8 mouse cellular contexts compared by ENCODE assay signal in the genomic region with DNA sequence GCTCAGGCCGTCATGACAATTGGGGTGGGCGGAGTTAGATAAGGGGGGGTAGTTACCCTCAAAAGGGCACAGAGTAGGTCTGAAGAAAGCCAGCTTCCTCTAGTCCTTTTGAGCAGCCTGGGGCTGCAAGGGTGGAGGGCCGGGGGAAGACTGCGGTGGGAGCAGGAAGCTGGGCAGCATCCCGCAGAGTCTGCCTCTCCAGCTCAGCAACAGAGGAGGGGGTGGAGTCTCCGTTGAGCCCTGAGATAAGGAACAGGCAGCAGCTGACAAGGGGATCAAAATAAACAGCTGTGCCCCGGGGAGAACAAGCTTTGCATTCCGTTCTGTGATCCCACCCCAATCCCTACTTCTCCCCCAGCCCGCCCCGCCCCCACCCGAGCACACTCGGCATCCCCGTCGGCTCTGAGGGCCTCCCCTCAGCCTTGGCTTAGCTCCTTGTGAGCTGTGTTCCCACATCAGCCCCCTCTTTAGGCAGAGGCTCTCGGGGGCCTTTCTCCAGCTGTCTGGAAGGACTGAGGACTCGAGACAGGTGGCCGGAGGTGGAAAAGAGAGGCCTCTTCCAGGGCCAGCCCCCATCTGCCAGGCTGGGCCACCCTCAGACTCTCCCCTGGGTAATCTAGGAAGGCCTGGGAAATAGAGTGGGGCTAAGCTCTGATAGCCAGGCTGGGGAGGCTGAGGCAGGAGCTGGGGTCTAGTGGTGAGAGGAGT. TPM values are rescaled to one million over a fixed set of nuclear protein-coding genes. Genes with fewer than 3 reads are reported as not detected.
A peak's percentile ranks its signal among the peaks of the same experiment; 100 is the strongest.
DNase-seq lines count a peak whose midpoint lies in the region; ATAC-seq and TF ChIP-seq lines count a peak whose summit lies in the region.

No protein-coding gene starts in this region.

- peak overlapping the region; percentile 64 for H3K4me2 ChIP-seq in heart, embryonic 12.5 days
- peak overlapping the region; percentile 41 for H3K4me2 ChIP-seq in kidney, postnatal 0 days (ENCODE audit: low read length)

- DNase-seq in ovary, adult 18-20 months (ENCODE audit: low spot score), result peak; percentile 69
- no peak for DNase-seq in ovary, postnatal 14 days (ENCODE audit: low spot score)
- DNase-seq in embryo, embryonic 9.5 days (ENCODE audit: extremely low spot score), result peak; percentile 84
- DNase-seq in kidney, postnatal 0 days (ENCODE audit: low spot score), result peak; percentile 97
- DNase-seq in lung, postnatal 36 days, result peak; percentile 78
- DNase-seq in right cerebral cortex, postnatal 14 days, result peak; percentile 50
- DNase-seq in urinary bladder, postnatal 10 days (ENCODE audit: low spot score), result no peak

- no peaks in the 10 kb centered on the region for H3K27me3 ChIP-seq in heart, embryonic 12.5 days (replicated peaks)
- H3K27me3 ChIP-seq in kidney, postnatal 0 days (ENCODE audit: insufficient read depth, low read length), result no peaks in the 10 kb centered on the region

- H3K27ac ChIP-seq in heart, embryonic 12.5 days (ENCODE audit: poor library complexity, severe bottlenecking), result peak overlapping the region; percentile 100
- peak overlapping the region; percentile 90 for H3K27ac ChIP-seq in kidney, postnatal 0 days

- H3K4me3 ChIP-seq in heart, embryonic 12.5 days, result peak overlapping the region; percentile 26; the same call in 1 of the 2 replicates
- H3K4me3 ChIP-seq in kidney, postnatal 0 days (replicated peaks; ENCODE audit: low read depth, low read length), result 0 out of 2 replicates have a peak overlapping the region, but pooled peaks have one; percentile 1

- H3K9ac ChIP-seq in heart, embryonic 12.5 days, result peak overlapping the region; percentile 75
- peak overlapping the region; percentile 49 for H3K9ac ChIP-seq in kidney, postnatal 0 days (ENCODE audit: low read depth, low read length)

- TF ChIP-seq CTCF in kidney, postnatal 0 days (IDR thresholded peaks at IDR 0.05; ENCODE audit: low read depth), result no peak

- H3K4me1 ChIP-seq in heart, embryonic 12.5 days (replicated peaks), result peaks cover 81% of the 10 kb centered on the region
- peaks cover 21% of the 10 kb centered on the region for H3K4me1 ChIP-seq in kidney, postnatal 0 days (replicated peaks; ENCODE audit: insufficient read depth, low read length)

- 2% methylated on average over 17 of the region's 17 CpGs for WGBS in heart, embryonic 12.5 days
- WGBS in kidney, postnatal 0 days, result 4% methylated on average over 17 of the region's 17 CpGs

- ATAC-seq in heart, embryonic 12.5 days (ENCODE audit: insufficient number of reproducible peaks, low FRiP score), result peak; percentile 91
- peak; percentile 86 for ATAC-seq in kidney, postnatal 0 days (replicated peaks; ENCODE audit: low FRiP score, low read depth)

- H3K36me3 ChIP-seq in heart, embryonic 12.5 days, result no peaks in the 10 kb centered on the region
- no peaks in the 10 kb centered on the region for H3K36me3 ChIP-seq in kidney, postnatal 0 days (ENCODE audit: insufficient read depth, low read length)

- H3K9me3 ChIP-seq in heart, embryonic 12.5 days (replicated peaks), result no peaks in the 10 kb centered on the region
- H3K9me3 ChIP-seq in kidney, postnatal 0 days (replicated peaks; ENCODE audit: low read length), result no peaks in the 10 kb centered on the region

RNA-seq across cellular contexts. Expression of a gene that starts 16.9 kb away (rescaled TPM):
- polyA plus RNA-seq in heart, embryonic 12.5 days (2016; fragmentation: Nextera tagmentation; extraction: Ambion mirVana), result 533 and 538 TPM in 2 replicates
- 199 and 202 TPM in 2 replicates for polyA plus RNA-seq in kidney, postnatal 0 days (2015; fragmentation: Nextera tagmentation; extraction: Ambion mirVana)

RNA-seq across cellular contexts. Expression of a gene that starts 19.6 kb away (rescaled TPM):
- polyA plus RNA-seq in heart, embryonic 12.5 days (2016; fragmentation: Nextera tagmentation; extraction: Ambion mirVana), result 21.1 and 22.1 TPM in 2 replicates
- 21.4 and 24.9 TPM in 2 replicates for polyA plus RNA-seq in kidney, postnatal 0 days (2015; fragmentation: Nextera tagmentation; extraction: Ambion mirVana)

Comparison
In these comparisons a context has a peak if more than half of its experiments do, and no peak if none do; other contexts are left out.
1. DNase-seq: peak in ovary, adult 18-20 months (single experiment), embryo, embryonic 9.5 days (single experiment), kidney, postnatal 0 days (single experiment), lung, postnatal 36 days (single experiment) and right cerebral cortex, postnatal 14 days (single experiment); none in ovary, postnatal 14 days (single experiment) and urinary bladder, postnatal 10 days (single experiment).